Mouse (Mus musculus): ENCODE results near the gene Aldh5a1.

GRCm38 (mm10) chr13:24862021-24862420 is 75.4 kb downstream of the Aldh5a1 start:
- TF ChIP-seq CTCF (IDR thresholded peaks at IDR 0.05; ENCODE audit: extremely low read depth, insufficient read depth, insufficient read length, insufficient replicate concordance) (no peak), POLR2A (IDR thresholded peaks at IDR 0.05; ENCODE audit: low read depth, low read length) (no peak)

Measured in spleen, adult 2 months (tissue).